Mouse (Mus musculus): Measurements from ENCODE around the gene Chrdl2.
"Not testable (repeated sequence)": the region's sequence is repeated elsewhere in the genome, so short reads cannot be mapped to it uniquely, and the experiment has no call there.

The Chrdl2 gene

GRCm38 (mm10) chr7:100036050-100036449 lies 30.1 kb downstream of the Chrdl2 start:
- H3K27me3 ChIP-seq (ENCODE audit: insufficient read depth, low read length), result peaks cover 27% of the 10 kb centered on the region
- peaks cover 5% of the 10 kb centered on the region for H3K9me3 ChIP-seq (ENCODE audit: low read length)
- no peak overlapping the region for H3K4me3 ChIP-seq (replicated peaks; ENCODE audit: low read length)
- H3K4me1 ChIP-seq (replicated peaks; ENCODE audit: low read depth, low read length), result no peaks in the 10 kb centered on the region
- TF ChIP-seq CTCF (conservative IDR thresholded peaks at IDR 0.05; ENCODE audit: low read length) (no peak), POU5F1 (IDR thresholded peaks at IDR 0.05; ENCODE audit: borderline replicate concordance, low read length) (no peak), NANOG (IDR thresholded peaks at IDR 0.05; ENCODE audit: borderline replicate concordance, low read length) (no peak)
- H3K36me3 ChIP-seq (ENCODE audit: insufficient read depth, low read length), result no peaks in the 10 kb centered on the region

- H3K4me3 ChIP-seq (replicated peaks; ENCODE audit: low read length), result no peak overlapping the region
- no peak for TF ChIP-seq NANOG (IDR thresholded peaks at IDR 0.05; ENCODE audit: borderline replicate concordance, low read length)
- no peak for TF ChIP-seq POU5F1 (IDR thresholded peaks at IDR 0.05; ENCODE audit: borderline replicate concordance, low read length)
- no peak for TF ChIP-seq CTCF (conservative IDR thresholded peaks at IDR 0.05; ENCODE audit: low read length)
Measured at GRCm38 (mm10) chr7:100036495-100036894, 30.5 kb downstream of the Chrdl2 start.

GRCm38 (mm10) chr7:100042120-100042519 lies 36.1 kb downstream of the Chrdl2 start:
- H3K4me3 ChIP-seq (replicated peaks; ENCODE audit: low read length), result peak overlapping the region; percentile 71
- H3K27me3 ChIP-seq (ENCODE audit: insufficient read depth, low read length), result peaks cover 30% of the 10 kb centered on the region
- peaks cover 4% of the 10 kb centered on the region for H3K4me1 ChIP-seq (replicated peaks; ENCODE audit: low read depth, low read length)
- no peaks in the 10 kb centered on the region for H3K36me3 ChIP-seq (ENCODE audit: insufficient read depth, low read length)
- TF ChIP-seq NANOG (IDR thresholded peaks at IDR 0.05; ENCODE audit: borderline replicate concordance, low read length) (no peak), POU5F1 (IDR thresholded peaks at IDR 0.05; ENCODE audit: borderline replicate concordance, low read length) (no peak), CTCF (conservative IDR thresholded peaks at IDR 0.05; ENCODE audit: low read length) (no peak)
- H3K9me3 ChIP-seq (ENCODE audit: low read length), result peaks cover 5% of the 10 kb centered on the region

More at GRCm38 (mm10) chr7:100036495-100036894, 30.5 kb downstream of the Chrdl2 start:
- Histone ChIP-seq H3K9me3 (ENCODE audit: low read length) (peaks cover 5% of the 10 kb centered on the region), H3K4me1 (replicated peaks; ENCODE audit: low read depth, low read length) (no peaks in the 10 kb centered on the region), H3K36me3 (ENCODE audit: insufficient read depth, low read length) (no peaks in the 10 kb centered on the region), H3K27me3 (ENCODE audit: insufficient read depth, low read length) (peaks cover 26% of the 10 kb centered on the region)

GRCm38 (mm10) chr7:100043096-100043495 lies 37.1 kb downstream of the Chrdl2 start:
- Histone ChIP-seq H3K4me1 (replicated peaks; ENCODE audit: low read depth, low read length) (peaks cover 4% of the 10 kb centered on the region), H3K9me3 (ENCODE audit: low read length) (peaks cover 5% of the 10 kb centered on the region; the same call in 1 of the 2 replicates), H3K36me3 (ENCODE audit: insufficient read depth, low read length) (no peaks in the 10 kb centered on the region), H3K27me3 (ENCODE audit: insufficient read depth, low read length) (peaks cover 24% of the 10 kb centered on the region), H3K4me3 (replicated peaks; ENCODE audit: low read length) (no peak overlapping the region)
- TF ChIP-seq NANOG (IDR thresholded peaks at IDR 0.05; ENCODE audit: borderline replicate concordance, low read length) (no peak), CTCF (conservative IDR thresholded peaks at IDR 0.05; ENCODE audit: low read length) (no peak), POU5F1 (IDR thresholded peaks at IDR 0.05; ENCODE audit: borderline replicate concordance, low read length) (no peak)

- Histone ChIP-seq H3K4me1 (replicated peaks; ENCODE audit: low read depth, low read length) (peaks cover 4% of the 10 kb centered on the region), H3K4me3 (replicated peaks; ENCODE audit: low read length) (no peak overlapping the region), H3K36me3 (ENCODE audit: insufficient read depth, low read length) (no peaks in the 10 kb centered on the region), H3K9me3 (ENCODE audit: low read length) (0 out of 2 replicates have a peak, but pooled peaks cover under 1% of the 10 kb centered on the region), H3K27me3 (ENCODE audit: insufficient read depth, low read length) (peaks cover 24% of the 10 kb centered on the region)
- TF ChIP-seq NANOG (IDR thresholded peaks at IDR 0.05; ENCODE audit: borderline replicate concordance, low read length), result no peak
- no peak for TF ChIP-seq POU5F1 (IDR thresholded peaks at IDR 0.05; ENCODE audit: borderline replicate concordance, low read length)
- no peak for TF ChIP-seq CTCF (conservative IDR thresholded peaks at IDR 0.05; ENCODE audit: low read length)
Measured at GRCm38 (mm10) chr7:100043605-100044031, 37.6 kb downstream of the Chrdl2 start.

GRCm38 (mm10) chr7:100046486-100046885 lies 40.5 kb downstream of the Chrdl2 start:
- no peak for TF ChIP-seq POU5F1 (IDR thresholded peaks at IDR 0.05; ENCODE audit: borderline replicate concordance, low read length)
- no peak overlapping the region for H3K4me3 ChIP-seq (replicated peaks; ENCODE audit: low read length)
- no peaks in the 10 kb centered on the region for H3K9me3 ChIP-seq (ENCODE audit: low read length)
- peaks cover 4% of the 10 kb centered on the region for H3K4me1 ChIP-seq (replicated peaks; ENCODE audit: low read depth, low read length)
- H3K36me3 ChIP-seq (ENCODE audit: insufficient read depth, low read length), result no peaks in the 10 kb centered on the region
- H3K27me3 ChIP-seq (ENCODE audit: insufficient read depth, low read length), result peaks cover 21% of the 10 kb centered on the region

- Histone ChIP-seq H3K27me3 (ENCODE audit: insufficient read depth, low read length) (no peaks in the 10 kb centered on the region), H3K36me3 (ENCODE audit: insufficient read depth, low read length) (no peaks in the 10 kb centered on the region), H3K4me1 (replicated peaks; ENCODE audit: low read depth, low read length) (no peaks in the 10 kb centered on the region), H3K9me3 (ENCODE audit: low read length) (no peaks in the 10 kb centered on the region), H3K4me3 (replicated peaks; ENCODE audit: low read length) (no peak overlapping the region)
- TF ChIP-seq POU5F1 (IDR thresholded peaks at IDR 0.05; ENCODE audit: borderline replicate concordance, low read length), result no peak
- TF ChIP-seq CTCF (conservative IDR thresholded peaks at IDR 0.05; ENCODE audit: low read length), result no peak
- no peak for TF ChIP-seq NANOG (IDR thresholded peaks at IDR 0.05; ENCODE audit: borderline replicate concordance, low read length)
Measured at GRCm38 (mm10) chr7:100051904-100052303, 45.9 kb downstream of the Chrdl2 start.

GRCm38 (mm10) chr7:100052991-100053390 lies 47.0 kb downstream of the Chrdl2 start:
- not testable (repeated sequence) for H3K4me1 ChIP-seq (replicated peaks; ENCODE audit: low read depth, low read length); H3K9me3 ChIP-seq (ENCODE audit: low read length); H3K4me3 ChIP-seq (replicated peaks; ENCODE audit: low read length); H3K36me3 ChIP-seq (ENCODE audit: insufficient read depth, low read length); H3K27me3 ChIP-seq (ENCODE audit: insufficient read depth, low read length)

GRCm38 (mm10) chr7:100073959-100074358 lies 68.0 kb downstream of the Chrdl2 start:
- no peaks in the 10 kb centered on the region for H3K27me3 ChIP-seq (ENCODE audit: insufficient read depth, low read length)
- no peaks in the 10 kb centered on the region for H3K4me1 ChIP-seq (replicated peaks; ENCODE audit: low read depth, low read length)
- peaks cover 20% of the 10 kb centered on the region for H3K36me3 ChIP-seq (ENCODE audit: insufficient read depth, low read length)
- H3K4me3 ChIP-seq (replicated peaks; ENCODE audit: low read length), result no peak overlapping the region
- TF ChIP-seq NANOG (IDR thresholded peaks at IDR 0.05; ENCODE audit: borderline replicate concordance, low read length), result no peak
- TF ChIP-seq CTCF (conservative IDR thresholded peaks at IDR 0.05; ENCODE audit: low read length), result no peak
- TF ChIP-seq POU5F1 (IDR thresholded peaks at IDR 0.05; ENCODE audit: borderline replicate concordance, low read length), result no peak
- H3K9me3 ChIP-seq (ENCODE audit: low read length), result no peaks in the 10 kb centered on the region
